Mouse (Mus musculus) lung, postnatal 36 days (tissue): ENCODE measurements at regions not wholly inside any gene's neighbourhood (a gene's known extent, or its start where the extent isn't known, plus 50 kb on each side); places are given as distances from the start of the nearest gene placed in this dataset.

Experiments
- DNase-seq: peaks from one replicate; pipeline ENCODE4 v3.0.0; 2022; ENCODE audit warnings: mixed read lengths

DNA sequence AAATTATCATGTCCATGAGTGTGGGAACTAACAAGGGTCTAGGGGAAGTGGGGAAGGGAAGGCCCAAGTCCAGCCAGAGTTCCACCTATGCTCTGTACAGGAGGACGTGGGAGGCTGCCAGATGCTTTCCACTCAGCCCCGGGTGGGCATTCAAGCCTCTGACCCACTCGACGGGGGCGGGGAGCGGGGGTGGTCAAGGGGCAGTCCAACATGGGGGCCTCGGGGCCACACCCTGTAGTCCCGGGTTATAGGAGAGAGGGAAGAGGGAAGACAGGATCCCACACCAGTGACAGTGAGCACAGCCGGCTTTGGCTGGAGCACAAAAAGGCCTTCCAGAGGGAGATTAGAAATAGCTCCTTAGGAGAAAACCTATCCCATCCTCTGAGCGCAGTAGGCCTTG, 283.1 kb upstream of the Ddi1 start:
- DNase-seq: no peak

DNA sequence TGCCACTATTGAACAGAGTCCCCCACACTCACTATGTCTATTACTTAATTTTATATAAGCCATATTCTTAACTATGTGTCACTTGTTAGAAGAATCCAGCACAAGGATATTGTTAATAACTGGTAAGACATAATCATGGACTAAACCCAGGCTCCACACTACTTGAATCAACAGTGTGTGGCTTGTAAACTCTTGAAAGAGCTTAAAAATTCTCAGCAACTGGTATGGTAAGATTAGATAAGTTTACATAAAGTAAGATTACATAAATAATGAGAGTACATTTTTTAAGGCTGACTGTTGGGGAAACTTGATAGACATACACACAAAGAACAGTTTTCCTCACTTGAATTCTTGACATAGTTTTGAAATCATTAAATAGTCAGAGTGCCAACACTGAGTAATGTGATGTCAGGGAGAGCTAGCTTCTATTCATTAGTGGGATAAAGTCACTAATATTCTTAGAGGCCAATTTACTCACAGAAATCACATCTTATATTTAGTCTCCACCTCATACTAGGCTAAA, 270.6 kb upstream of the Ddi1 start:
- no peak for DNase-seq

- no peak for DNase-seq
Measured at GRCm38 (mm10) chr9:6528836-6529235, 259.2 kb upstream of the Ddi1 start.

DNA sequence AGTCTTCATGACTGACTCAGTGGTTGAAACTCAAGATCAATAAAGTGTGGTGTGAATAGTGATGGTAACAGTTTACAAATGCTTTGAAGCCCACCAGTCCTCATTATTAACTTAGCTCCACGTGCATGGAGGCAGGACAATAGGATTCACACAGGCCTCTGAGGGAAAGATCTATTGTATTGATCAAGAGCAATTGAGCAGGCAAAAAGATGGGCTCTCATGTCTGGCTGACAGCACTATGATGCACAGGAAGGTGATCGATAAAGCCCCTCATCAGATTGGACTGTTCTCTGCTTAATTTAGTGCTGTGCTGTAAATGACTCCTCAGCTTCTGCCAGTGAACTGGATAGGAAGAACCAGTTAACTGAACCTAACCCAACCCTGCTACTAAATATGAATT, 247.5 kb upstream of the Ddi1 start:
- no peak for DNase-seq

DNA sequence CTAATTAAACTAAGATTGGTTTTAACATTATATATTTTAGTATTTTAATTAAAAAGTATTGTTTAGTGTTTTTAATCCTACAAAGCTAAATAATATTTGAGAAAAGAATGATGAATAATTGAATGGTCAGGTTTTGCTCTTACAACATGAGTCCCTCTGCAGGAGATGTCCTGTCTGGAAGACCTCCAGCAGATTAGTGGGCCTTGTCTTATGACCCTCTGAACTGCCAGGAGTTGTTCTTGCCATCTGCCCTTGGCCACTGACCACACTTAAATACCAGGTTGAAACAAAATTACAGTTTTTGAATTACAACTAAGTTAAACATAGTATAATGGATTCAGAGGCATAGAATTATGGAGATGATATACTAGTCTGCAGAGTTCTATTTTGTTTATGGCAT, 228.1 kb upstream of the Ddi1 start:
- no peak for DNase-seq

- DNase-seq: no peak
Measured at GRCm38 (mm10) chr9:6480401-6480800, 210.8 kb upstream of the Ddi1 start.

GRCm38 (mm10) chr9:6454542-6454941, 184.9 kb upstream of the Ddi1 start:
- DNase-seq: no peak

- no peak for DNase-seq
Measured at GRCm38 (mm10) chr9:6435236-6435635, 165.6 kb upstream of the Ddi1 start.

DNA sequence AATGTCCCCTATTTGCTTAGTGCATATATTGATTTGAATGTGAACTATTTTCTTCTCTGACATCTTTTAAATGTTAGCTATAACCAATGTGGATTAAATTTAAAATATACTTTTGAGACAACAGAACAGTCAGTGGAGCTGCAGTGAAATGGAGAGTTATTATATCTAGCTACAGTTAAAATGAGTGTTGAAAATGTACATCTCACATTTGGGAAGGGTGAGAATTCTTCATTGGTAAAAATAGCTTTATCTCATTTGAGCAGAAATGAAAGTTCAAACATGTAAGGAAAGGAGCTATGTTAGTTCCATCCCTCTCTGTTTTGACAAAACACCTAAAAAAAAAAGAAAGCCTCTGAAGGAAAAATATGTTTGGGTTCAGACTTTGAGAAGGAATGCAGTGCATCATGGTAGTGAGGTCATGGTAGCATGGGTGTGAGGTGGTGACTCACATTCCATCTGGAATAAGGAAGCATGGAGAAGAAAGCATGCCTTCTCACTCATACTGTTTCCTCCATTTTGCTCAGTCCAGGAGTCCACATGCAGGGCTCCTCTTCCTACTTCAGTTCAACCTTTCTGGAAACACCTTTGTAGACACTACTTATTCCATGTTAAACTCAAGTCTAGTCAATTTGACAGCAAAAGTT, 164.3 kb upstream of the Ddi1 start:
- no peak for DNase-seq

- peak; percentile 14 for DNase-seq
Measured at GRCm38 (mm10) chr9:6430859-6431258, 161.2 kb upstream of the Ddi1 start.

DNA sequence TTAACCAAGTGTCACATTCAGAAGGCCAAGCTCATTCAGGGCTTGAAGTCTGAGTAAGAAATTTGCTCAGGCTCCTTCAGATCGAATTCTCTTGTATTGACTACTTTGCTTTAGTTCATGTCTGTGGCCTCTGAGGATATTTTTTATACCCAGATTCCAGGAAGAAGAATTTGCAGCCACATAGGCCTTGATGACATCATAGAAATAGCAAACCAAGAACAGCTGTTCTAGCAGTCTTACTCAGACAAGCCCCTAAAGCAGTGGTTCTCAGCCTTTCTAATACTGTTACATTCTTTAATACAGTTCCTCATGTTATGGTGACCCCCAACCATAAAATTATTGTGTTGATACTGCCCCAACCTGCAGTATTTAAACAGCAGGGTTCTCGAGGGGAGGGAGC, 160.8 kb upstream of the Ddi1 start:
- DNase-seq: no peak
